Mouse (Mus musculus): ENCODE data around the gene Tbc1d10b.

The Tbc1d10b gene

DNA sequence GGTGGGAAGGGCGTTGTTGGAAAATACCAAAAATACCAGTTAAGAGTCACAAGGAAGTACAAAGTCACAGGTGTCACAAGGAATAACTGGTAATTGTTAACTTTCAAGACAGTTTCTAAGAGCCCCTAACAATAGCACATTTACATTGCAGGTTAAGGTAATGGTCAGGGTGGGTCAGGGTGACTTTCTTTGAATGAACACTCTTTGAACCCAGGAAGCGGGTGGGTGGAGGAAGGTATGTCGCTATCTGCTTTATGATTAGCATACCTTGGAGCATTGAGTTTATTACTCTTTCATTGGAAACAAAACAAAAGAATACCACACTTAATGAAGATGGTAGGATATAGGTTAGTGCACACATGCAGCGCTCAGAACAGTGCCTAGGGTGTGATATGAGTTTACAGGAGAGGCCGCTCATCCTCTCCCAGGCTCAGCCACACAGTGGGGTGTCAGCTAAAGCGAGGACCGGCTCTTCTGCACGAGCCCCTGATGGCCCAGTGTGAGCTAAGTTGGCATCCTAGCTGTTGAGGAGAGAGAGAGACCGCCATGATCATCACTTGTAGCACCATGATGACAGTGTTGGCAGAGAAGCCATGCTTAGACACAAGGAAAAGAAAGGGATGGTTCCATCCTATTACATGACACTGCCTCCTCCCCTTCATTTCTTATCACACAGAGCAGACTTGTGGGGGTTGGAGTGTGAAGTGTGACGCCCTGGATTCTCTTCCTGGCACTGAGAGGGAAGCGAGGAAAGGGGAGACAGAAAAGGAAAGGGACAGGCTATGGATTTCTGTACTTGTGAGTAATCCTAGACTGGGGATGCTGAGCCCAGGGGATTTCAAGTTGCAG, 17.1 kb upstream of the Tbc1d10b start:
- no peak for DNase-seq (ENCODE audit: low read depth, low spot score)

DNA sequence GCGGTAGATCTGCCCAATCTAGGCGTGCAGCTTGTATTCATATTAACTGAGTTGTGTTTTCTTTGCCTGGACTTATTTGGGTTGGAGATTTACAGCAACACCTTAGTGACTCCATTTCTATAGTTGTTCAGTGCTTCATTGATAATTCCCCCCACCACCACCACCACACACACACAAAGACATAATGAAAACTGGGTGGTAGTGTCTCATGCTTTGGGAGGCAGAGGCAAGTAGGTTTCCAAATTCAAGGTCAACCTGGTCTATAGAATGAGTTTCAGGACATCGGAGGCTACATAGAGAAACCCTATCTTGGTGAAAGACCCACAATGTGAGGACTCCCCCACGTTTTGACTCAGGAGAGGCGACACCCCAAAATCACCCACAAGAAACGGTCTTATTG, 16.3 kb upstream of the Tbc1d10b start:
- no peak for DNase-seq (ENCODE audit: low read depth, low spot score)

DNA sequence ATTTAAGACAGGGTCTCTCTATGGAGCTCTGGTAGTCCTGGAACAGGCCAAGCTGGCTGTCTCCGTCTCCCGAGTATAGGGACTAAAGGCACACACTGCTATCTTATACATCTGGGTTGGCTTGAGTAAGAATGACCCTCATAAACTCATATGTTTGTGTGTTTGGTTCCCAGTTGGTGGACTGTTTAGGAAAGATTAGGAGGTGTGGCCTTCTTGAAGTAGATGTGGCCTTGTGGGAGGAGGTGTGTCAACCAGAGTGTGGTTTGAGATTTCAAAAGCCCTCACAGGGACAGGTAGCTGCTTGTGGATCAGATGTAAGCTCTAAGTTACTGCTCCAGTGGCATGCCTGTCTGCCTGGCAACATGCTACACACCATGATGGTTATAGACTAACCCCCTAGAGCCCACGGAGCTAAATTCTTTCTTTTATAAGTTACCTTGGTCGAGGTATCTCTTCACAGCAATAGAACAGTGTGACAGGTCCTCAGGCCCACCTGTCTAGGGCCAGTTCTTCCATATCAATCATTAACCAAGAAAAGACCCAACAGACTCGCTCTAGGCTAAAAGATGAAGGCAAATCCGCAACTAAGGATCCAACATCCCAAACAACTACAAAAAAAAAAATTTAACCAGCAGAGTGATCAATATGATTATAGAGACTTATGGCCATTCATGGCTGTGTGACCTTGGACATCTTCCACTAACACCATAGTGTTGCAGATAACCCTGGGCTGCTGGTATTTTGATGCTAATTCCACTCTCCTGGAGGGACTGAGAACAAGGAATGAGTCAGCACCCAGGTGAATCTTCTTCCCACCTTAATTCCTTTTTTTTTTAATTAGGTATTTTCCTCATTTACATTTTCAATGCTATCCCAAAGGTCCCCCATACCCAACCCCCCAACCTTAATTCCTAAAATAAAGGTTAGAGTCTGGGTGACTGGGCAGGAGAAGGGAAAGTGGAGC, 15.5 kb upstream of the Tbc1d10b start:
- DNase-seq (ENCODE audit: low read depth, low spot score): no peak

DNA sequence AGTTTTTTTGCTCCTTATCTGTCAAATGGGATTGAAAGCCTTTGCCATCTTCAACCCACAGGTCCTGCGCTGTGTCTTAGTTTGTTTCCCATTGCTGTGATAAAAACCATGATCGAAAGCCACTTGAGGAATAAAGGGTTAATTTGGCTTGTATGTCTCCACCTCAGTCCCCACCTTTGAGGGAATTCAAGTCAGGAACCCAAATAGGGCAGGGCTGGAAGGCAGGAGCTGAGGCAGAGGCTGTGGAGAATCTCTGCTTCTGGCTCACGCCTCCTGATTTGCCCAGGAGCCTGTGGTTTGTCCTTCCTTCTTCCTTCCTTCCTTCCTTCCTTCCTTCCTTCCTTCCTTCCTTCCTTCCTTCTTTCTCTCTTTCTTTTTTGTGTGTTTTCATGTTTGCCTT, 14.8 kb upstream of the Tbc1d10b start:
- DNase-seq (ENCODE audit: low read depth, low spot score): no peak

DNA sequence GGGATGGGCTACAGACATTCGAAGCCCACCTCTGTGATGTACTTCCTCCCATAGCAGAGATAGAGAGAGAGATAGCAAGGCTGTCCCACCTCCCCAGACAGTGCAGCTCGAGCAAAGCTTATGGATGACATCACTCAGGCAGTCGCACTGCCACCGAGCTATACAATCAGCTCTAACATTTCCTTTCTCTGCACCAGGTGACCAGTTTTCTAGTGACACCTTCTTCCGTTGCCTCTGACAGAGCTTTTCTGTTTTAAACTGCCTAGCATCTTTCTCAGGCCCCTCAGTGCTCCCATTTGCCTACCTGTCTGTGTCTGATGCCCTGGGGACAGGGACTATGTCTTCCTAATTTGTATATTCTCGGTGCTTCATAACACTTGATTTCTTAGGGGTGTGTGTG, 12.2 kb upstream of the Tbc1d10b start:
- peak; percentile 78 for DNase-seq (ENCODE audit: low read depth, low spot score)

DNA sequence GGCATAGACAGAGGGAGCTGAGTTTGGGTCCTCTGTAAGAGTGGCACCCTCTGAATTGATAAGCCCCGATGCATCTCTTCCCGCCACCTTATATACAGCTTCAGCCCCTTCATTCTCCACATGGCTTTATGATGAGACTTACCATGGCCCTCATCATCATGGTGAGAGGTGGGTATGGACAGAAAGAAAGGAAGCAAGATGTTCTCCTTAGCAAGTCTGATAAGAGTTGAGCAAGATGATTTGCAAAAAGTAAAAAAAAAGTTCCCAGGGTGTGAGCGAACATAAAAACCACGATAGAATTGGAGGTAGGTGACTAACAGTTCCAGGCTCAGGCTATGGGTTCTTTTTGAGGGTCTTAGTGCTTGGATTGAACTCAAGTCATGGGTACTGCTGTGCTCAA, 10.4 kb upstream of the Tbc1d10b start:
- DNase-seq (ENCODE audit: low read depth, low spot score): no peak

DNA sequence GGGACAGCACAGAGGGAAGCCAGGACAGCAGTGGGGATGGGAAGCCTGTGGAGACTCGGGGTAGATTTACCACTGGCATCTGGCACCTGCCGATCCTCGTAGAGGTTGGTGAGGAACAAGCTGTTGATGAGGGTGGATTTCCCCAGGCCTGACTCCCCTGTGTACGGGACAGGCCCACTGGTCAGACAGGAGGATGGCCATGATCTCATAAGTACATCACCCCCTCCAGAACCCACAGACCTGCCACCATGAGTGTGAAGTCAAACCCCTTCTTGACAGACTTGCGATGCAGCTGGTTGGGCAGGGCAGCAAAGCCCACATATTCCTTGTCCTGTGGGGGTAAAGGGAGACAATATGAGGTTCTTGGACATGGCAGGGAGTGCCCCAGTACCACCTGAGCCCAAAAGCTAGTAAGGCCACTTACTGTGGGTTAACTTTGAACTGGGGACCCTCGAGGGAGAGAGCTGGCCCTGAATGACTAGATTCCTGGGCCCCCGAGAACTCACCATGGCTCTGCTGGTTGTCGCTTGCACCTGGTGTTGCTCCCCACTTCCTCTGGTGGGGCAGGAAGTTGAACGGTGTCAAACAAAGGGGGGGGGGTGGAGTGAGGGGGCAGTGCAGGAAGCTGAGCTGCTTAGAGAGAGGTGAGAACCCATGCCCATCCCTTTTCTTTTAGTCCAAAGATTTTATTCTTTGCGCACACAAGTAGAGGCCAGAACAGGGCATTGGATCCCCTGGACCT, 9.8 kb upstream of the Tbc1d10b start:
- peak; percentile 85 for DNase-seq (ENCODE audit: low read depth, low spot score)

DNA sequence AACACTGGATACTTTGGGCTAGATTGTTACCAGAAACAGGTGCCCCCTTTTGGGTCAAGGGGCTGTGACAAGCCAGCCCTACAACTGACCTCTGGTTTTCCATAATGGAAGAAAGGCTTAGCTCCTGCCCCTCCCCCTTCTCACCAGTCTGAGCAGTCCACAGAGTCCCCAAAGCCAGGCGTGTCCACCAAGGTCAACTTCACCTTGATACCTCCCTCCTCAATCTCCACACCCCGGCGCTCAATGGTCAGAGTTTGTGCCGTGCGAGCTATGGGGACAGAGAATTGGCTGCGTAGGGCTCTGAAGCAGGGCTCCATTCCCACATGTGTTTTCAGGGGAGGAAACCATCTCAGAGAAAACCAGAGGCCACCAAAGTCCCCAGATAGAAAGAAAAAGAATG, 9.2 kb upstream of the Tbc1d10b start:
- no peak for DNase-seq (ENCODE audit: low read depth, low spot score)

DNA sequence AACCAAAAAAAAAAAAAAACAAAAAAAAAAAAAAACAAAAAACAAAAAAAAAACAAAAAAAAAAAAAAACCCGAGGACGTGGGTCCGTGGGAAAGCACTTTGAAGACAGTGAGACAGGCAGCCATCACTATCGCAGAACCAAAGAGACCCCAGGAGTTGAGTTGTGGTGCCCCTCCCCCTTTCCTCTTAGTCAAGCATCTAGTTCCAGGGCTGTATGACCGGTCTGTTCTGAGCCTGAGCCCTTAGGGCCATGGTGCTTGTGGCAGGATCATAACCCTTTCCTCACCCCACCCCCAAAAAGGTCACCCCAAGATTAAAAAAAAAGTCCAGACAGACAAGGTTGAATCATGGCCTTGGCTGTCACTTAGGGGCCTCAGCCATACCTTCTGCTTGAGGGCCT, 8.0 kb upstream of the Tbc1d10b start:
- DNase-seq (ENCODE audit: low read depth, low spot score): no peak

DNA sequence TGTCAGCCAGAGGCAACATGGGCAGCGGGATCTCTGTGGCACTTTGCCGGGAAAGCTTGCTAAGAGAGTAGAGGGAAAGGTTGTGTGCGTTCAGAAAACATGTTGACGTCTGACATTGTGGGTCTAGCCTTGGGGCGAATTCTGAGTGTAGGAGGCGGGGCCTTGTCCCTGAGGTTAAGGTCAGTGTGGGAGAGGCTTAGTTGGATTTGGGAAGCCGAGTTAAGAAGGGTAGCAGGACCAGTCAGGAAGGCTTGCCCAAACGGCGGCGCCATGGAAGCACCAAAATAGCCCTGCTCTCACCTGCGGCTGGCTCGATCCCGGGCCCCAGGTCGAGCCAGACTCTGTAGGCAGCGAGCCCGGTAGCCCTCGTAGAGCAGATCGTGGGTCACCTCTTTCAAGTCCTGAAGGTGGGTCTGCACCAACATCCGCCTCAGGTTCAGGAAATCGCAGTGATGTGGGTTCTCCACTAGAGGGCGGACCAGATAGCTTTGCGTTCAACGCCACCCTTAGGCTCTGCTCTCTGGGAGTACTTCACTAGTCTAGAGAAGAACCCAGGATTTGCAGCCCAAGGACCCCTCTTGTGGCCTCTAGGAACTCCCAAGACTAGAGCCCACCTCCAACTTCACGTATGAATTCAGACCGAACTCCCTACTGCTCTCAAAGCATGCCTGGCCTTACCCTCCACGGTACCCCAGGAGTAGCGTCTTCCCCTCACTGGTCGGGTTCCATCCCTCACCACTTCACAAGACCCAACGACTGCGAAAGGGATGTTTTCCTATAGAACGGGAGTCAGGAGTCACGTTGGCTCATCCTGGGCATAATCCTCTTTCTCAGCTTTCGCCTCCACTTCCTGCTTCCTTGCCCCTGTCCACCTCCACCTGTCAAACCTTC, 7.0 kb upstream of the Tbc1d10b start:
- peak; percentile 83 for DNase-seq (ENCODE audit: low read depth, low spot score)

DNA sequence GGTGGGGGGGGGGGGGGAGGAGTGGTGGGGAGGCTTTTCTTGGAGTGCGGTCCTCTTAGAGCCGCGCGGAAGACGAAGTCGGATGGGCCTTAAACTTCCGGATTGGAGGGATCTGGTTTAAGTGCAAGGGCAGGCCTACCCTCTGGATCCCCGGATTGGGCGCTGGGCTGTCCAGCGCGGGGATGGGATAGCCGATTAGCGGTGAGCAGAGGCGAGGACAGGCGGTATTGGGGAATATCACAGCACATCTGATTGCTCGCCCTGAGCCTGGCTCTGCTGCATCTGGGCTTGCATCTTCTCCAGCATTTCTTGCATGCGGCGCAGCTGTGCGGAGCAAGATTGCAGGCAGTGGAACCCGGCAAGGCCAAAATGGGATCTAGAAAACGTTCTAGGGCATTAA, 6.3 kb upstream of the Tbc1d10b start:
- DNase-seq (ENCODE audit: low read depth, low spot score): no peak

DNA sequence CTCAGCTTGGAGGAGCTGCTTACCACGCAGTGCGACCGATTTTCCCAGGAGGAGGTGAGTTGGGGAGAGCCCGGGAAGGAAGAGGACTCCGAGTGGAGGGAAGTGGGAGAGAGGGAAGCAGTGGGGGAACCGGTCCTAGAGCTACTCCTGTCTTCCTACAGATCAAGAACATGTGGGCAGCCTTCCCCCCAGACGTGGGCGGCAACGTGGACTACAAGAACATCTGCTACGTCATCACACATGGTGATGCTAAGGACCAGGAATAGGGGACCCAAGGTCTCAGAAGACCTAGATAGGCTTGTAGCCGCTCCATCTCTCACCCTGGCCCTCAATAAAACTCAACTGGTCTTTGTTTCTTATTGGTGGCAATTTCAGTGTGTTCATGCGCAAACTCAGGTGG, 5.7 kb upstream of the Tbc1d10b start:
- no peak for DNase-seq (ENCODE audit: low read depth, low spot score)

DNA sequence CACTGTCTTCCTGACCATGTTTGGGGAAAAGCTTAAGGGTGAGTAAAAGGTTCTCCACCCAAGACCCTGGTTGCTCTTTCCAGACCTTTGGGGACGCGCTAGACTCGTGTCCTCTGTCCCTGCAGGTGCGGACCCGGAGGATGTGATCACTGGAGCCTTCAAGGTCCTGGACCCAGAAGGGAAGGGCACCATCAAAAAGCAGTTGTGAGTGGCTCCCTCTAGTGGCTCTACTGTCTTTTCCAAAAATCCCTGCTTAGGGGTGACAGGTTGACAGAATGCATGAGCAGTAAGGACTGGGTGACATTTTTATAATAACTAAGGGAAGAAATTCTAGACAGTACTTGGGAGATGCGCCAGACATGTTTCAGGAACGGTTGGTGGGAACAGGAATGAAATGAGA, 5.2 kb upstream of the Tbc1d10b start:
- DNase-seq (ENCODE audit: low read depth, low spot score): peak; percentile 57

DNA sequence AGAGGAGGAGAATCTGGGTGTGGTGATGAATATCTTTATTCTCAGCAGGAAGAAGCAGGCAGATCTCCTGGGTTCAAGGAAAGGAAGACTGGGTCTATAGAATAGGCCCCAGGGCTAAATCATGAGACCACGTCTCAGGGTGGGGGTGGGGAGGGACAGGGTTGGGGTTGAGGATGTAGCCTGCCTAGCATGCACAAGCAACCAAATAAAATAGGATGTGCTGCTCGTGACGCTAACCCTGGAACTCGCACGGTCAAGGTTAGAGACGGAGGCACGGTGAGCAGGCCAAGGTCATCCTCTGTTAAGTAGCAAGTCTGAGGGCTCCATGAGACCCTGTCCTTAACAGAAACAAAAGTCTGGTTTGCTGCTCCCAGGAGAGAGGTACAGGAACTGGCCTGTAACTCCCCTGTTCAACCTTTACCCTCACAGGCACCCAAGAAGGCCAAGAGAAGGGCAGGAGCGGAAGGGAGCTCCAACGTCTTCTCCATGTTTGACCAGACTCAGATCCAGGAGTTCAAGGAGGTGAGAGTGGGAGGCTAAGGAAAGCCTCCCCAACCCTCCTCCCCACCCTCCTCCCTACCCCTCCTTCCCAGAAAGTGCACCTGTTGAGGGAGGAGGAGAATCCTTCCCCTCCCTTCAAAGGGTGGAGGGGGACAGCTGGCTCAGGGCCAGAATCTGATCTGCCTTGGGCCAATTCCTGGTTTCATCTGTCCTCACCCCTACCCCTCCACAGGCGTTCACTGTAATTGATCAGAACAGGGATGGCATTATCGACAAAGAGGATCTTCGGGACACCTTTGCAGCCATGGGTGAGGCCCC, 4.4 kb upstream of the Tbc1d10b start:
- no peak for DNase-seq (ENCODE audit: low read depth, low spot score)

DNA sequence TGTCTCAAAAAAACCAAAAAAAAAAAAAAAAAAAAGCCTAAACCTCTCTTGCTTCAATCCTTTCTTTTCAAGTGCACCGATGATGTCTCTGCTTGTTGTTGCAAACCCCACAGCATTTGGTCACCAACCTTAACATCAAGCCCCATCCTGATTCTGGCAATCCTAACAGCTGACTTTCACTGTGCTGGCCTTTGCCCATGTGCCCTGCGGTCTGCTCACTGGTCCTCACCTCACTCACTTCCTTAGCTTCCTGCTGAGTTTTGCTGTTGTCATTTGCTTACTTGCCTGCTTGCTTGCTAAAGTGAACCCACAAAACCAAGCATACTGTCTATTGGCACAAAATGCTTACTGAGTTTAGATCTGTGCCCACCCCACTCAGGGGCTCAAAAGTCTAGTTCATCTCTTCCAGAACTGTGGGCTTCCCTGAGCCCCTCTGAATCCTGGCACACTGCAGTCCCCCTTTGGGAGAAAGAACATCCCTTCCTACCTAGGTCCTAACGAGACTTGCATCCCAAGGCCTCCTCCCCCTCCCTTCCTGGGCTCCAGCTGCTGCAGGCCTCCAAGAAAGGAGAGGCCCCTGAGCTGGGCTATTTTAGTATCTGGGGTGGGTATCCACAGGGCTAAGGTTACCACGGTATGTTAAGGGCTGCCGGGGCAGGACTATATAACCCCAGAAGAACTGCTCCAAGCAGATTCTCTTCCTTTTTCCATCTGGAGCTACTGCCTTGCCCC, 2.9 kb upstream of the Tbc1d10b start:
- no peak for DNase-seq (ENCODE audit: low read depth, low spot score)

DNA sequence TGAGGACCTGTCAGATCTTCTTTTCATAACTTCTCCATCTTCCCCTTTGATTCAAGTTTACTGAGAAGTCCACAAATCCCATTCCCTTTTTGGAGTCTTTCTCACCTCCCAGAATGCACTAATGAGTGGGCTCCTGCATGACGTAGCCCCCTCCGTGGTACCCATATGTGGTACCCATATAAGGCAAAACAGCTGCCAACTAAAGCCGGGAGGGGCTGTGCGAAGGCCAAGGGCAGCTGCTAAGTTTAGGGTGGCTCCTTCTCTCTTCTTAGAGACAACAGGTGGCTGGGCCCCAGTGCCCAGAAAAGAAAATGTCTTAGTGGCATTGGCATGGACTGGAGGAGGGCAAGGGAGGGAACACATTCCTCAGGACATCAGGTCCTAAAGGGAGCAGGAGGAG, 2.0 kb upstream of the Tbc1d10b start:
- no peak for DNase-seq (ENCODE audit: low read depth, low spot score)

DNA sequence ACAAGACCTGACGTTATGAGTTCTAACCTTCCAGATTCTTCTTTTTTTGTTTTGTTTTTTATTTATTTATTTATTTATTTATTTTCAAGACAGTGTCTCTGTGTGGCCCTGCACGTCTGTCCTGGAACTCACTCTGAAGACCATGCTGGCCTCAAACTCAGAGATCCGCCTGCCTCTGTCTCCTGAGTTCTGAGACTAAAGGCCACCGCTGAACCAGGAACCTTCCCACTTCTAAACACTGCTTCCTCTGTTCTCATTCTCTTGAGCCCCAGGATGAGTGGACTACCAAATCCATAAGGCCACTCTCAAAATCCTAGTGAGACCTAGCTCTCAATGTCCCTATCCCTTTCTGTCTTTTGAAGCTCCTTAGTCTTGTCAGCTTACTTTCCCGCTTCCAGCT, 1.6 kb upstream of the Tbc1d10b start:
- no peak for DNase-seq (ENCODE audit: low read depth, low spot score)

DNA sequence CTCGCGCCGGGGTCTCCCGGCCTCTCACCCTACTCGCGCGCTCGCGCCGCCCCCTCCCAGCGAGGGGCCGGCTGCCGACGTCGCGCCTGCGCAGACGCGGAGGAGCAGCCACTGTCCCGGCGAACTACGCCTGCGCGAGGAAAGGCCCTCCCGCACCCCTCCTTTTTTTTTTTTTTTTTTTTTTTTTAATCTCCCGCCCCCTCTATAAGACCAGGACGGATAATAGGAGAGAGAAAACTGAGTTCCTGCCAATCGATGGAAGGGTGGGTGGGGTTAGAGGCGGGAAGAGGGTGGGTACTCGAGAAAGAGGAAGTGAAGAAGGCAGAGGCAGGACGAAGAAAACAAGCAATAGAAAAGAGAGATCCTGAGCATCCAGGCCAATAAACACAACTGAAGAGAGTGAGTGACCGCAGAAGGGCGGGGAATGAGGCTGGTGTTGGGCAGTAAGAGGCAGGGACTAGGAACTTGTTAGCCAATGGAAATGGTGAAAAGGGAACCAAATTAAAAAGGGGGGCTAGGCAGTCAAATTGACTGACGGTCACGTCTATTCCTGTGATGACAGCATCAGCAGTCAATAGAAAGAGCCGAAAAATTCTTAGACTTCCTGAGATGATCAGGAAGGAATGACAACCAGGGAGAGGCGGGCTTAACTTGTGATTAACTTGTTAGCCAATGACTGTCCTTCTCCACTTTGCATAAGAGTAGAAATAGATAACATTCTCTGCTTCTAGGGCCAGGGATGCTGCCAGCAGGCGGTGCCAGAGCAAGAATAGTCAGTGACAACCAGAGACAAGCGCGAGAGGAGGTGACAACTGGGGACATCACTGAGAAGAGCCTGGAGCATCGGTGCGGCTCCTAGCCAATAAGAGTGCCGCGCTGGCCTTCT, 528 bp upstream of the Tbc1d10b start, which contains the start of gene Mylpf:
Mylpf (plus strand) TSS at position 338 of the 886 bp plus-strand sequence.
- DNase-seq (ENCODE audit: low read depth, low spot score): peak; percentile 99
